Comparison of ENCODE assay signal across 17 mouse cellular contexts in genomic region chr9:94773357-94773756, GRCm38 (mm10).
DNase-seq lines count a peak whose midpoint lies in the region; ATAC-seq and TF ChIP-seq lines count a peak whose summit lies in the region.
"Had no signal": no experiment of that assay in that cellular context is flagged by ENCODE, and none has a peak within 500 bp of the region (broad histone marks: within the 10 kb centered on the region; RNA-seq: fewer than 3 reads in every experiment).

No protein-coding gene starts in this region.

- H3K27ac ChIP-seq in forebrain, embryonic 14.5 days (ENCODE audit: low read depth, low read length), result 0 out of 2 replicates have a peak overlapping the region, but pooled peaks have one; percentile 22
- no peak overlapping the region for H3K27ac ChIP-seq in forebrain, embryonic 10.5 days
- no peak overlapping the region for H3K27ac ChIP-seq in lung, embryonic 14.5 days (ENCODE audit: low read depth)
- H3K27ac ChIP-seq: heart, embryonic 13.5 days; limb, embryonic 13.5 days; liver, embryonic 14.5 days had no signal

- no peak overlapping the region for H3K4me2 ChIP-seq in forebrain, embryonic 14.5 days (ENCODE audit: low read length)
- no peak overlapping the region for H3K4me2 ChIP-seq in lung, embryonic 14.5 days
- H3K4me2 ChIP-seq: heart, embryonic 13.5 days; limb, embryonic 13.5 days had no signal

- peak; percentile 63 for DNase-seq in forebrain, embryonic 14.5 days (ENCODE audit: low spot score)
- no peak for DNase-seq in forebrain, embryonic 10.5 days (ENCODE audit: extremely low spot score, low spot score)
- DNase-seq in lung, embryonic 14.5 days, result peak; percentile 52
- no peak for DNase-seq in lung, adult 18-20 months
- DNase-seq in cerebellum, adult 11-12 months, result peak; percentile 86
- peak; percentile 78 to 90 for DNase-seq in cerebellum, postnatal 25 days
- DNase-seq in urinary bladder, postnatal 36 days (ENCODE audit: low spot score in 2 of 2), result no peak
- no peak for DNase-seq in Muller cell, postnatal 12 days (ENCODE audit: inconsistent ontology term)
- DNase-seq: adrenal gland, adult 8-10 months; kidney, adult 18-20 months; kidney, postnatal 14 days; right cerebral cortex, adult 18-20 months; thymus, adult 18-20 months had no signal

- no peaks in the 10 kb centered on the region for H3K36me3 ChIP-seq in forebrain, embryonic 14.5 days (ENCODE audit: control insufficient read depth, insufficient read depth, low read length)
- H3K36me3 ChIP-seq in forebrain, embryonic 10.5 days (replicated peaks), result no peaks in the 10 kb centered on the region
- H3K36me3 ChIP-seq in lung, embryonic 14.5 days (ENCODE audit: insufficient read depth), result no peaks in the 10 kb centered on the region
- H3K36me3 ChIP-seq: heart, embryonic 13.5 days; limb, embryonic 13.5 days had no signal

- no peaks in the 10 kb centered on the region for H3K4me1 ChIP-seq in forebrain, embryonic 14.5 days (ENCODE audit: control insufficient read depth, insufficient read depth, low read length)
- H3K4me1 ChIP-seq in forebrain, embryonic 10.5 days, result peaks cover 12% of the 10 kb centered on the region; the same call in 1 of the 2 replicates
- H3K4me1 ChIP-seq in lung, embryonic 14.5 days (ENCODE audit: insufficient read depth), result no peaks in the 10 kb centered on the region
- H3K4me1 ChIP-seq: limb, embryonic 13.5 days had no signal

- 58% methylated on average over 4 of the region's 4 CpGs for WGBS in forebrain, embryonic 14.5 days
- WGBS in forebrain, embryonic 10.5 days, result 91% methylated on average over 4 of the region's 4 CpGs
- 24% methylated on average over 4 of the region's 4 CpGs for WGBS in lung, embryonic 14.5 days

- no peaks in the 10 kb centered on the region for H3K27me3 ChIP-seq in forebrain, embryonic 14.5 days (replicated peaks; ENCODE audit: control insufficient read depth, insufficient read depth, low read length)
- no peaks in the 10 kb centered on the region for H3K27me3 ChIP-seq in forebrain, embryonic 10.5 days (ENCODE audit: poor library complexity, severe bottlenecking)
- no peaks in the 10 kb centered on the region for H3K27me3 ChIP-seq in lung, embryonic 14.5 days (ENCODE audit: insufficient read depth, low read length)
- H3K27me3 ChIP-seq: heart, embryonic 13.5 days; limb, embryonic 13.5 days had no signal

- no peak for TF ChIP-seq CTCF in lung, embryonic 14.5 days (IDR thresholded peaks at IDR 0.05; ENCODE audit: low read depth)

- no peaks in the 10 kb centered on the region for H3K9me3 ChIP-seq in forebrain, embryonic 14.5 days (replicated peaks; ENCODE audit: control insufficient read depth, low read length)
- no peaks in the 10 kb centered on the region for H3K9me3 ChIP-seq in forebrain, embryonic 10.5 days
- no peaks in the 10 kb centered on the region for H3K9me3 ChIP-seq in lung, embryonic 14.5 days (ENCODE audit: low read depth, low read length)
- H3K9me3 ChIP-seq: heart, embryonic 13.5 days; limb, embryonic 13.5 days had no signal

- ATAC-seq in forebrain, embryonic 14.5 days, result peak; percentile 61; the same call in 1 of the 2 replicates
- peak; percentile 76; the same call in 1 of the 2 replicates for ATAC-seq in lung, embryonic 14.5 days (ENCODE audit: insufficient read depth)
- ATAC-seq: midbrain, embryonic 16.5 days had no signal

- H3K9ac ChIP-seq in forebrain, embryonic 14.5 days (ENCODE audit: low read length), result no peak overlapping the region
- no peak overlapping the region for H3K9ac ChIP-seq in lung, embryonic 14.5 days
- H3K9ac ChIP-seq: heart, embryonic 13.5 days; limb, embryonic 13.5 days; liver, embryonic 14.5 days had no signal

- H3K4me3 ChIP-seq in forebrain, embryonic 14.5 days (ENCODE audit: low read depth, low read length), result no peak overlapping the region
- H3K4me3 ChIP-seq in forebrain, embryonic 10.5 days, result no peak overlapping the region
- no peak overlapping the region for H3K4me3 ChIP-seq in lung, embryonic 14.5 days (ENCODE audit: low read depth, low read length)
- H3K4me3 ChIP-seq: heart, embryonic 13.5 days; limb, embryonic 13.5 days had no signal

Comparison
In these comparisons a context has a peak if more than half of its experiments do, and no peak if none do; other contexts are left out.
1. DNase-seq: peak in forebrain, embryonic 14.5 days (single experiment), lung, embryonic 14.5 days (single experiment), cerebellum, adult 11-12 months (single experiment) and cerebellum, postnatal 25 days (2 of 2); none in forebrain, embryonic 10.5 days (single experiment), lung, adult 18-20 months (0 of 2), urinary bladder, postnatal 36 days (0 of 2) and Muller cell, postnatal 12 days (single experiment).